Mouse (Mus musculus) stomach, postnatal 0 days (tissue): ENCODE measurements around the gene Hspa12a.

Experiments used
- CTCF ChIP-seq: IDR thresholded peaks from 2 replicates; pipeline ENCODE4 v1.5.1; 2016; ENCODE audit warnings: antibody characterized with exemption, low read depth, mild to moderate bottlenecking, moderate library complexity
- EP300 ChIP-seq: optimal IDR thresholded peaks from 2 replicates; pipeline ENCODE3; 2016; ENCODE audit warnings: antibody characterized with exemption

DNA sequence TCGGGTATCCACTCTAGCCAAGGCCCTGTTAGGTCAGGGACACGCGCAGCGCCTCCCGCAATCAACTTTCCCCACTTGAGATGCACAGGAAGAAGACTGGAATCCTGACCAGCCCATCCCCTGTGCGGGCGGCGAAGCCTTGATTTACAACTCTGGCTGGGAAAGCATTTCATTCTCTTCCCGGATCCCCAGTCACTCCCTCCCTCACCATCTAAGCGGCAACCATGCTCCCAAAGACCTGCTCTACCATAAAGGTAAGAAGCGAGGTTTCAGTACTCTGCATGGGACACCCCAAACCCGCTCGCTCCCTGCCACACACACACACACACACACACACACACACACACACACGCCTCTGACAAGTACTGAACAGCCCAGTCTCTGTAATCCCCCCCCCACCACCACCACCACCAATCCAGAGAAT, 83.6 kb downstream of the Hspa12a start:
- TF ChIP-seq CTCF = no peak
- no peak for TF ChIP-seq EP300
